Mouse (Mus musculus) myocyte (in vitro differentiated cells): ENCODE data around the gene Umod.

Experiments
- MYOG ChIP-seq, 3 experiments: IDR thresholded peaks; one replicate each; pipeline ENCODE4 v1.6.1; 2011; ENCODE audit warnings: control low read depth in 2 of 3, low read depth in 2 of 3, mild to moderate bottlenecking in 2 of 3; ENCODE audit not compliant: insufficient read length in 2 of 3, control insufficient read depth in 1 of 3, insufficient read depth in 1 of 3
- POLR2A ChIP-seq: IDR thresholded peaks from one replicate; pipeline ENCODE4 v1.6.1; 2011; ENCODE audit warnings: low read depth, mild to moderate bottlenecking, control low read depth, moderate library complexity; ENCODE audit not compliant: insufficient read length
- USF1 ChIP-seq: IDR thresholded peaks from one replicate; pipeline ENCODE4 v1.6.1; 2011; ENCODE audit warnings: low read depth, mild to moderate bottlenecking, control low read depth, moderate library complexity

DNA sequence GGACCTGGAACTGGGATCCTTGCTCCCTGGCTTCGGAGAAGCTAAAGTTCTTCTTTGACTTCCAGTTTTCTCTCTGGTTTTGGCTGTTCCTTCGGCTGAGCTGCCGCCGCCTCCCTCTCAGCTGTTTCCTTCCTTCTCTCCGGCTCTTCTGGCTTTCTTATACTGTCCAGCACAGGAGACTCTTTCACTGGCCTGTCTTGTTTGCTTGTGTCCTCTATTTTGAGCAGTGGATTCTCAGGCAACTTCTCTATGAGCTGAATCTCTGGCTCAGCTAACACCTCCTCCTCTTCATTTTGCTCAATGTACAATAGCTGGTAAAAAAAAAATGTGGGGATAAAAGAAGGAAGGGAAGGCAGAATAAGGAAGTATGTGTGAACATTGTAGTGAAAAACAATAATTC is 7.6 kb upstream of the Umod start:
- TF ChIP-seq MYOG (IDR thresholded peaks at IDR 0.05; ENCODE audit: control insufficient read depth in 1 of 3, insufficient read depth in 1 of 3, insufficient read length in 2 of 3, low read depth in 2 of 3) (no peak), USF1 (no peak), POLR2A (no peak)
